Mouse (Mus musculus) liver, embryonic 14.5 days (tissue): ENCODE measurements around the gene Hspa12a. TPM values are rescaled to one million over a fixed set of nuclear protein-coding genes. Genes with fewer than 3 reads are reported as not detected.

ENCODE experiments used
- ATAC-seq: fragments of 200-750 bp; cut with Nextera tagmentation; 2 replicates; pipeline ENCODE4 v1.8.0; 2017; ENCODE audit warnings: moderate number of reproducible peaks, mild to moderate bottlenecking, moderate library complexity; ENCODE audit not compliant: insufficient read depth
- DNase-seq, 3 experiments: peaks; one replicate each; pipeline ENCODE4 v3.0.0-alpha.2; 2012 to 2013; ENCODE audit warnings: low read depth in 3 of 3, low spot score in 3 of 3
- H3K27ac ChIP-seq: fragments of 300-500 bp; sonication (generic); 2 replicates; pipeline ENCODE4 v1.5.1; 2014; ENCODE audit warnings: moderate library complexity, mild to moderate bottlenecking, control low read depth, inconsistent platforms
- H3K27me3 ChIP-seq: fragments of 300-500 bp; sonication (generic); 2 replicates; pipeline ENCODE4 v1.6.1; 2014; ENCODE audit warnings: mild to moderate bottlenecking, low read length, moderate library complexity; ENCODE audit not compliant: control insufficient read depth, insufficient read depth
- H3K36me3 ChIP-seq: fragments of 300-500 bp; sonication (generic); replicated peaks from 2 replicates; pipeline ENCODE4 v1.6.1; 2014; ENCODE audit warnings: low read depth; ENCODE audit not compliant: control insufficient read depth, insufficient read depth
- H3K4me1 ChIP-seq, 2 experiments: fragments of 200-500 bp in 1 of 2; fragments of 300-500 bp in 1 of 2; sonication (generic) in 1 of 2; replicated peaks; 2 replicates each; pipeline ENCODE4 v1.6.1; 2012 to 2014; ENCODE audit warnings: antibody characterized with exemption in 1 of 2, inconsistent platforms in 1 of 2, low read length in 1 of 2; ENCODE audit not compliant: control insufficient read depth in 2 of 2, insufficient read depth in 2 of 2
- H3K4me2 ChIP-seq: fragments of 300-500 bp; sonication (generic); 2 replicates; pipeline ENCODE4 v1.6.1; 2014; ENCODE audit warnings: low read depth, mild to moderate bottlenecking, control low read depth, moderate library complexity
- H3K4me3 ChIP-seq, 2 experiments: fragments of 200-500 bp in 1 of 2; fragments of 300-500 bp in 1 of 2; sonication (generic) in 1 of 2; 2 replicates each; pipeline ENCODE4 v1.5.1; 2012 to 2014; ENCODE audit warnings: low read depth in 2 of 2, low read length in 2 of 2, mild to moderate bottlenecking in 2 of 2, control low read depth in 1 of 2, inconsistent platforms in 1 of 2, moderate library complexity in 1 of 2; ENCODE audit not compliant: insufficient read depth in 1 of 2
- H3K9ac ChIP-seq: fragments of 300-500 bp; sonication (generic); replicated peaks from 2 replicates; pipeline ENCODE4 v1.6.1; 2014; ENCODE audit warnings: mild to moderate bottlenecking, control low read depth, moderate library complexity
- H3K9me3 ChIP-seq: fragments of 300-500 bp; sonication (generic); 2 replicates; pipeline ENCODE4 v1.6.1; 2016; ENCODE audit warnings: low read length, mixed read lengths; ENCODE audit not compliant: control insufficient read depth
- CTCF ChIP-seq: IDR thresholded peaks from 2 replicates; pipeline ENCODE4 v1.5.1; 2016; ENCODE audit warnings: antibody characterized with exemption, low read depth, control low read depth
- EP300 ChIP-seq: IDR thresholded peaks from 2 replicates; pipeline ENCODE4 v1.6.1; 2016; ENCODE audit warnings: antibody characterized with exemption, low read depth
- WGBS: fragments of 180-500 bp; shearing (Covaris S2); extraction: QIAGEN DNeasy Blood & Tissue Kit; methylation state at CpG from one replicate; pipeline ENCODE4 v1.1.7; 2014; ENCODE audit not compliant: insufficient replicate concordance; 5-methylcytosine and 5-hydroxymethylcytosine counted together
- polyA plus RNA-seq, 2 experiments: library from polyadenylated mRNA; depleted of rRNA in 1 of 2; stranded (reverse) in 1 of 2; unstranded in 1 of 2; fragments of >200 nt; fragmentation: Nextera tagmentation in 1 of 2; extraction: Ambion mirVana in 1 of 2; gene quantifications; 2 replicates each; pipeline versions ENCODE4 v1.2.1 to v1.2.3; 2012 to 2014

Gene Hspa12a
- polyA plus RNA-seq, 2 experiments, result 0.19 to 0.25 TPM

DNA sequence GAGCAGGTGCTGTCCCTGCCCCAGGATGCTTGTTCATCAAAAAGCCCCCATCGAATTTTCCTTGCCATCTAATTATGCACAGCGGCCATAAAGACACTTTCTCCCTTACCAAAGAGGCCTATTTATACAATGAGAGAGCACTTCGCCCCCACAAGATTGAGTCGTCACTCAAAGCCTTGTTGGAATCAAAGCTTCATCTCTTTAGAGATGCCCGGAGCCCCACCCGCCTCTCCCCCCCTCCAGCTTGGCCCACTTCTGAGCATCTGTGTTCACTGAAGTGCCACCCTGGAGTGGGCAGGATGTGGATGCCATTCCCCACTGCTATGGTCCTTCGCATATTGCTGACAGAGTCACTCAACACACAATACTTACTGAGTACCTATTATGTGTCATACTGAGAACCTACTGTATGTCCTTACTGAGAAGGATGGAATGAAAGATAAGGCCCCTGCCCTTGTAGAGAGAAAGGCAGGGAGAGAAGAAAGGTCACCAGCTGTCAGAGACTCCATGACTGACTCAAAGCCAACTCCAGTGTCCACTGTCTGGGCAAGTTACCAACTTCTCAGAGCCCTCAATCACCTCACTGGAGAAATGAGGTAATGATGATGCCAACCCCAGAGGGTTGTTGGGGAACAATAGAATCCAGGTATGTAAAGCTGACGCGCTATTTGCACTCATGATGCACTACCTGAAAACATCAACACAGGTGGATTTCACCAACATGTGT, 87.2 kb downstream of the Hspa12a start:
- no peak for ATAC-seq
- no peak overlapping the region for H3K27ac ChIP-seq
- no peak overlapping the region for H3K4me2 ChIP-seq
- no peaks in the 10 kb centered on the region for H3K36me3 ChIP-seq
- peaks cover 0 to 8% of the 10 kb centered on the region in 2 experiments; a peak in 2 of 4 replicates for H3K4me1 ChIP-seq
- no peaks in the 10 kb centered on the region for H3K9me3 ChIP-seq
- H3K4me3 ChIP-seq, result no peak overlapping the region
- DNase-seq, result no peak
- WGBS, result 63% methylated on average over 9 of the region's 9 CpGs
- no peak for TF ChIP-seq EP300
- TF ChIP-seq CTCF, result no peak
- peaks cover 15% of the 10 kb centered on the region for H3K27me3 ChIP-seq
- H3K9ac ChIP-seq, result no peak overlapping the region

DNA sequence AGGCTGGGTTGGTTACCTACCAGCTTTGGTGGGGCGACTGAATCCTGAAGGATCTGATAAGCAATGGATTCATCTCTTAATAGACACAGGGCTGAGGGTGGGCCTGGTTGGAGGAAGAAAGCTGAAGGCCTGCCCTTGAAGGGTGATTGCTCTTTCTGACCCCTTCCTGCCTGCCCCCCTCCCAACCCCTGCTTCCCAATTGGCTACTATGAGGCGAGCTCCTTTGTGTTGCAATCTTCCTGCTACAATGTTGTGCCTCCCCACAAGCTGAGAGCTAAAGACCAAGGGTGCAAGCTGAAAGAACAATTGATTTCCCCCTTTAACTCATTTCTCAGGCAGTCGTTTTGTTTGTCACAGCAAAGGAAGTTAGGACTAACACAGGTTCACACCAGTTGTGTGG, 88.6 kb downstream of the Hspa12a start:
- H3K9me3 ChIP-seq, result no peaks in the 10 kb centered on the region
- no peak; the same call in 1 of the 2 replicates for ATAC-seq

DNA sequence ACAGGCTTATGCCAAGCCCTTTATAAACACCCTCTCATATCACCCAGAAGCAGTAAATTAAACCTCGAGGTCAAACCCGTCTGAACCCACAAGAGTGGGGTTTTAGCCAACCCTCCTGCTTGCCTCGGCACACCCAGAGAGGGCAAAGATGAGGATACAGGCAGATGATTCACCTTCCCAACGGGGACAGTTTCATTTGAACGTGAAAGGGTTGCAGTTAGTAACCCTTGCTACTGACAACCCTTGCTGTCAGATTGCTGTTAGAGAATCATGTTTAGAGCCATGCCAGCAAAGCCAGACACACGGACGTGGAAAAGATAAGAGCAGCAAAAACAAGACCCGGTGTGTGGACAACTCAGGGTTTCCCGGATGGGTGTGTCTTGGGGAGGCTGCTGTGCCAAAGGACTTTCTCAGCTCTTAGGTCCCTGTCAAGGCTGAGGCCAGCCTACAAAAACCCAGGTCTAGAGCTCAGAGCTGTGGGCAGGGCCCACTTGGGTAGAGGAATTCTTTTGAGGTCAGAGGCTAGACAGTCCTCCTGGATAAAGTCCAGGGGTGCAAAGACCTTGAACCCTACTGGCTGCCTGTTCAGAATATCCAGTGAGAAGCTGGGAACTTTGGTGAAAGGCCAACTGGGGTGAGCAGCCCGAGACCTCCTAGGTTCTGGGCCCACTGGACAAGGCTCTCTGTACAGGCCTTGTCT, 90.3 kb downstream of the Hspa12a start:
- DNase-seq, result no peak
- H3K4me1 ChIP-seq, result peaks cover 0 to 8% of the 10 kb centered on the region in 2 experiments; a peak in 2 of 4 replicates
- 47% methylated on average over 10 of the region's 10 CpGs for WGBS

More for the DNA sequence above, 88.6 kb downstream of the Hspa12a start:
- Histone ChIP-seq H3K4me2 (no peak overlapping the region), H3K27me3 (peaks cover 7% of the 10 kb centered on the region), H3K4me1 (peaks cover 0 to 8% of the 10 kb centered on the region in 2 experiments; a peak in 2 of 4 replicates), H3K4me3 (no peak overlapping the region), H3K9ac (no peak overlapping the region), H3K36me3 (no peaks in the 10 kb centered on the region), H3K27ac (no peak overlapping the region)
- TF ChIP-seq CTCF, result no peak
- no peak for TF ChIP-seq EP300
- DNase-seq, result no peak
- 20% methylated on average over 3 of the region's 3 CpGs for WGBS

GRCm38 (mm10) chr19:58850719-58851466, 92.6 kb downstream of the Hspa12a start:
- Histone ChIP-seq H3K9me3 (no peaks in the 10 kb centered on the region), H3K4me1 (peaks cover 0 to 8% of the 10 kb centered on the region in 2 experiments; a peak in 2 of 4 replicates), H3K4me2 (no peak overlapping the region), H3K27ac (no peak overlapping the region), H3K9ac (no peak overlapping the region), H3K4me3 (no peak overlapping the region), H3K27me3 (no peaks in the 10 kb centered on the region), H3K36me3 (no peaks in the 10 kb centered on the region)
- TF ChIP-seq EP300 (no peak), CTCF (no peak)
- ATAC-seq (no peak), DNase-seq (no peak)
- WGBS, result 40% methylated on average over 5 of the region's 7 CpGs

More for the DNA sequence above, 90.3 kb downstream of the Hspa12a start:
- ATAC-seq, result no peak
- no peak overlapping the region for H3K27ac ChIP-seq
- no peak overlapping the region for H3K4me3 ChIP-seq
- no peak for TF ChIP-seq EP300
- TF ChIP-seq CTCF, result no peak
- H3K27me3 ChIP-seq, result no peaks in the 10 kb centered on the region
- H3K36me3 ChIP-seq, result no peaks in the 10 kb centered on the region
- H3K4me2 ChIP-seq, result no peak overlapping the region
- H3K9ac ChIP-seq, result no peak overlapping the region
- H3K9me3 ChIP-seq, result no peaks in the 10 kb centered on the region
